Mouse (Mus musculus) cerebellum, adult 9-10 months (tissue): ENCODE results near the gene Tbca.

Source experiments
- DNase-seq: peaks from one replicate; pipeline ENCODE4 v3.0.0; 2022

Tbca gene

DNA sequence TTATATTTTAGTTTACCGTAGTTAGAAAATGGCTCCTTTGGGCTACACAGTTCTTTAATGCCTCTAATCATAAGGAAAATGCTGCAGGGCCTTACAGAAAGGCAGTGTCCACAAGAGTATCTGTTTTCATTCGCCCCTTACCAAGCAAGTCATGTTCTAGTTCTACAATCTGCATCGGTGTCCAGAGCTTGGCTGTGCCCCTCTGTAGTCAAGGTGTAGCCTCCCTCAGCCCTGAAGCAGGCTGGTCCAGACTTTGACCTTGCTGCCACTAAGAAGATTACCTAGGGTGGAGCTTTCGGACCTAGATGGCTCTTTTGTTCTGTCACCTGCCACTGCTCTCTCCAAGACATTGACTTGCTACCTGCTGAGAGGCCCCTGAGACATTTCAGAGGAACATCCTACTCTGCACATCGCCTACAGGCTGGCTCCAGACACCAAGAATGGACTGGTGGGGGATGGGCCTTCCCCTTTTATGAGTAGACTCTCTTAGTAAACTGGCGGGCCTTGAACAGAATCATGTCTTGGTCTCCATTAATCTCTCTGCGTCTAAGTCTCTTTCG, 69.4 kb downstream of the Tbca start:
- DNase-seq: no peak

DNA sequence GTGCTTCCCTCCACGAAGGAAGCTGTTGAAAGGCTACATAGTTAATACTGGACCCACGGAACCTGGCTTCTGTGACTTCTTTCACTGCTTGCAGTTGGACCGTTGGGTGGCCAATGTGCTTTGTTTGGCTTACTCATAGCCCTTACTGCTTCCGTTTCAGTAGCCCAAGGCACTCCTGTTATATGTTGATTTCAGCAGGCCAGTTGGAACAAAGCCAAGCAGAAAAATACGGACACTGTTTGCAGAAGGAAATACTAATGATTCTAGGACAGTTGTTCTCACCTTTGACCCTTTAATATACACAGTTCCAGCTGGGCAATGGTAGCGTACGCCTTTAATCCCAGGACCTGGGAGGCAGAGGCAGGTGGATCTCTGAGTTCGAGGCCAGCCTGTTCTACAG, 70.5 kb downstream of the Tbca start:
- DNase-seq: no peak

DNA sequence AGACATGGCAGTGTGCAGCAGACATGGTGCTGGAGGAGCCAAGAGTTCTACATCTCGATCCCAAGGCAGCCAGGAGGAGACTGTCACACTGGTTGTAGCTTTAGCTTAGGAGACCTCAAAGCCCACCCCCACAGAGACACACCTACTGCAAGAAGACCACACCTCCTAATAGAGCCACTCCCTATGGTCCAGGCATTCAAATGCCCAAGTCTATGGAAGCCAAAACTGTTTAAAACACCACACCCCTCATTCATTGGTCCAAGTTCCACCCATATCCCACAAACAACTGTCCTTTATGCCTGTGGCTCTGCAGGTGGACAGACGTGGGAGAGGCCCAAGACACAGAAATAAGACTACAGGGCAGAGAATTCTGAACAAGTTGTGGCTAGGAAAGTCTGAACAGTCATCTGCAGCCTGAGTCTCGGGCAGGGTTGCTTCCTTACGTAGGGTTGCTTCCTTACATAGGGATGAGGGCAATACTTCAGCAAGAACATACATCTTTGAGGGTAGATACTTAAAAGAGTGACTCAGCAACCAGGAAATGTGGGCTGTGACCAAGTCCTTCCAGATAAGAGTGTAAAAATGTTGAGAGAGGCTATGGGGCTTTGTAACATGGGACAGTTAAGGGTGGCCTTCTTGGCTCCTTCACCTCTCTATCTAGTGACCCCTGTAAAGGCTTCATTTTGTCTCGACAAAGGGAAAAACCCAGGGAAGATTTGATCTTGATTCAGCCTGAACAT, 74.0 kb downstream of the Tbca start:
- DNase-seq: no peak

DNA sequence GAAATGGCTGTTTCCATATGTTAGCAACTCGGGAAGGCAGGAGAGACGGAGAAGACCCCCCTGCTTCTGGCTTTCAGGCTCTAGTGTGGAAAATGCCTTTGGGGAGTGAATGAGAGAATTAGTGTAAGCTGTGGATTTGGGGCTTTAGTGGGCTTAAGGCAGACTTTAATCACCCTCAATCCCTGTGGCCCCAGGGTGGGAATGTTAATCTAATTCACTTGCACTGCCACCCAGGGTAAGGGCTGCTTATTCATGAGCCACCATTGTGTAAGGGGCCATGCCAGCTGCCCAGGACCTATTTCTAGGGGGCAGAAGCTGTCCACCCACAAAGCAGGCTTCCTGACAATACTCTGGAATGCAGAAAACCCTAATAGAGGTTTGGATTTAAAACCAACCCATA, 78.2 kb downstream of the Tbca start:
- DNase-seq: no peak

DNA sequence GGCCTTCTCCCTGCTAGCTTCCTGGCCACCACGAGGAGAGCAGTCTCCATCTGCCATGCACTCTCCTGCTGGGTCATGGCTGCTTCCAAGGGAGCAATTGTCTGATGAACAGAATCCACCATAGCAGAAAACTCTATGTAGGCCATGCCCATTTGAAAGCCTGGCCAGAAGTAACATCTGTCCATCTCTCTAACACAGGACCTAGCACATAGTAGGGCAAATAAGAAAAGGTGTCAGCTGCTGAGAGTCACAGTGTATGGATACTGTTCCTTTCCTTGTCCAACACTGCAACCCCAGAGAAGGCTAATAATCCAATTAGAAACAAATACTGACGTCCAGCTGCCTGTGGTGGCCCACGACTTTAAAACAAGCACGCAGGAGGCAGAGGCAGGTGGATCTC, 79.1 kb downstream of the Tbca start:
- no peak for DNase-seq

DNA sequence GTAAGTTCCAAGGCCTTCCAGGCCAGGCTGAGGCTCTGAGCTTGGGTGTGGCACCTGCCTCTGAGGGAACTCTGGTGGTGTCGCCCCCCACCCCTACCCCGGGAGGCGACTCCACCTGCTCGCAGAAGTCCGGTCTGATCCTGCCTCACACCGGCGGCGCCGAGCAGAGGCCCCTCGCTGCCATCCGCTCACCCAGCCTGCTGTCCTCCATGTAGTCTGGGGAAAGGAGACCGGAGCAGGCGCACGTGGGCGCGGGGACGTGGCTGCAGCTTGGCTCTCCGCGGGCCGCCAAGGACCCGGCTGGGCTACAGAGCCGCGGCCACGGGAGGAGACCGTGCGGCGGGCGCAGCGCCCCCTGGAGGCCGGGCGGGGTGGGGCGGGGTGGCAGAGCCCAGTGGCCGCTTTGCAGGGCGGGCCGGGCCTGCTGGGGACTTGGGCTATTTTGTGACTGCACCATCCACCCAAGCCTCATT, 79.8 kb downstream of the Tbca start:
- no peak for DNase-seq

DNA sequence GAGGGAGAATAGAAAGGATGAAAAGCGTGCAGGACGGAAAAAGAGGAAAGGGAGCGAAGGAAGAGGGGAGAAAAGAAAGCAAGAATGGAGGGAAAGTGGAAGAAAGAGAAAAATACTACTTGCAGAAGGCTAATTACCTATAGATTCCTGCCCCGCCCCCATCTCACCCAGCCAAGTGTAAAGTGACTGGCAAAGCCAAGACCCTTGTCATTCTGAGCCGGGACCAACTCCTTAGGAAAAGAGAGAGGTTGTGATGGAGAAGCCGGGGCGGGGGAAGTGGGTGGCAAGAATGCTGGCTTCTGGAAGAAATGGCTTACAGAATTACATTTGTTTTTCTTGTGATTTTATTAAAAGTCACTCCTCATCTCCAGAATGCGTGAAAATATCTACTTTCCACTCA, 80.8 kb downstream of the Tbca start:
- DNase-seq: no peak

DNA sequence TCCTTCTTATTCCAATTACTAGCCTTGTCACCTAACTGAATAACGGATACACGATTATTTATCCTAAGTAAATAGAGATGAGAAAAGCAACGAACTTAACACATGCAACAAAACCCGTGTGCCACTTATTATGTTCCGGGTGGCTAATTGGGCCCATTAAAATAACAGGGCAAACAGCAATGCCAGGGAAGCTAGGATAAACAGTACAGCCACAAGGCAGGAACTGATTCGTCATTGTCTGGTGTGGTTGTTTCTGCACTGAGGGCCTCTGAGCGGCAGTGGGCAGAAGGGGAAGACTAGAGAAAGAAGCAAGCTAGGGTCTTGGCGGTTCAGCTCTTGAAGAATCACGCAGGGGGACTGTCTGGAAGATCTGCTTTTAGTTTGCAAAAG, 81.4 kb downstream of the Tbca start:
- no peak for DNase-seq

DNA sequence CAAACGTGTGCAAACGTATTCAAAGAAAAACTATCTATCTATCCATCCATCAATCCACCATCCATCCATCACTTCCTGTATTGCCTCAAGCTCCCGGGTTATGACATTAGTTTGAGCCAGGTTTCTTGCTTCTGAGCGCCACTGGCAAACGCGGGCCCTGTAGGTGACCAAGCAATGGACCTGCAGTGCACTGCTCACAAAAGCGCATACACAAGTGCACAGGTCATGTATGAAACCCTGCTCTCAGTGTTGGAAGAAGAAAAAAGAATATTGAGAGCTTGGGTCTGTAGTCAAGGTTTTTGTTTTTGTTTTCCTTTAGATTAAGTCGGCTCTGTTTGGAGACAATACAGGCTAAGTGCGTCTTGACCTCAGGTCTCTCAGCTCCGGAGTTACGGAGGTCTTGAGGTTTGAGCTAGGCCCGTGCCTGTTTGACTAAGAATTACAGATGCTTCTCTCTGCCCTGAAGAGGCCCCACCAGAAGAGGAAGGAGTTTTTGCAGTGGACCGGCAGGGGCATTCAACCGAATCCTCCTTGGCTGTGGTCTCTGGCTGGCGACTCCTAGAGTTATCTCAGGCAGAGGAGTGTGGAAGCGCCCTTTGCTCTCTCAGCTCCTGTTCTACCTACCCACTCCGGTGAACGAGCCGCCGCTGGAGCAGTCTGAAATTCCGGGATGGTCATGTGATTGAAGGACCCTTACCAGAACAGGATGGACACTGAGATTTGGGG, 81.9 kb downstream of the Tbca start:
- DNase-seq: no peak

DNA sequence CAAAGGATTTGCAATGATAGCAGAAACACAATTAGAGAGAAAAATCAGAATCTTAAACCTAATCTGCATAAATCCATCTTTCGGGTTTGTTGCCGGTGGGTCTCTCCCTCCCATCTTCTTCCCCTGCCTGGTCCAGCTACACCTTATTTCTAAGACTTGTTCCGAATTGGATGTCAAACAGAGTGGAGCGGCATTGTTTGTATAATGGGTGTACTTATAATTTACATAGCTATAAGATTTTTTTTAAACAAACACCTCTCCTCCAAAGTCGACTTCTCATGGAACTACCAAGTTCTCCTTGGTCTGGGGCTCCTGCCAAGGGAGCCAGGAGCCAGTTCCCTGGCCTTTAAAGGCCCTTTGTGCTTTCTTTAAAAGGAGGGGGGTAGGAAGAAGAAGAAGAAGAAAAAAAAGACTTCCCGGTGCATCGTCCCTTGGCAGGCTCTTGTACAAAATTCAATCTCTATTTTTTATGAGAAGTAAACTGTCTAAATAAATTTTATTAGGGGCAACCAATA, 83.2 kb downstream of the Tbca start:
- DNase-seq: no peak

DNA sequence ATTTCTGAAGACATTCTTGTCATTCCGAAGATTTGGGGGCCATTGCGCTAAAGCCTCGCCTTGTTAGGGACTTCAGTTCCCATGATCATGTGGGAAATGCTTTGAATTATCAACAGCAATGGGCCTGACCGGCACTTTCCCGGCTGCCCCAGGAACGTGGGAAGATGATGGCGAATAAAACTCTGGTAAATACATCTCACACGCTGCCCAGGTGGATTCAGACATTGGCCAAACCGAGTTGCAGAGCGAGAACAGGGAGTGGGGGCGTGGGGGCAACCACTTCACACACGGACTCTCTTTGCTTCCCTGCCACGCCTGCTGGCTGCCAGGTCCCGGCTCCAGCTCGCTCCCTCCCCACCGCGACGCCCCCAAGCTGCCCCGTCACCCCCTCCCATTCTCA, 83.7 kb downstream of the Tbca start:
- no peak for DNase-seq

DNA sequence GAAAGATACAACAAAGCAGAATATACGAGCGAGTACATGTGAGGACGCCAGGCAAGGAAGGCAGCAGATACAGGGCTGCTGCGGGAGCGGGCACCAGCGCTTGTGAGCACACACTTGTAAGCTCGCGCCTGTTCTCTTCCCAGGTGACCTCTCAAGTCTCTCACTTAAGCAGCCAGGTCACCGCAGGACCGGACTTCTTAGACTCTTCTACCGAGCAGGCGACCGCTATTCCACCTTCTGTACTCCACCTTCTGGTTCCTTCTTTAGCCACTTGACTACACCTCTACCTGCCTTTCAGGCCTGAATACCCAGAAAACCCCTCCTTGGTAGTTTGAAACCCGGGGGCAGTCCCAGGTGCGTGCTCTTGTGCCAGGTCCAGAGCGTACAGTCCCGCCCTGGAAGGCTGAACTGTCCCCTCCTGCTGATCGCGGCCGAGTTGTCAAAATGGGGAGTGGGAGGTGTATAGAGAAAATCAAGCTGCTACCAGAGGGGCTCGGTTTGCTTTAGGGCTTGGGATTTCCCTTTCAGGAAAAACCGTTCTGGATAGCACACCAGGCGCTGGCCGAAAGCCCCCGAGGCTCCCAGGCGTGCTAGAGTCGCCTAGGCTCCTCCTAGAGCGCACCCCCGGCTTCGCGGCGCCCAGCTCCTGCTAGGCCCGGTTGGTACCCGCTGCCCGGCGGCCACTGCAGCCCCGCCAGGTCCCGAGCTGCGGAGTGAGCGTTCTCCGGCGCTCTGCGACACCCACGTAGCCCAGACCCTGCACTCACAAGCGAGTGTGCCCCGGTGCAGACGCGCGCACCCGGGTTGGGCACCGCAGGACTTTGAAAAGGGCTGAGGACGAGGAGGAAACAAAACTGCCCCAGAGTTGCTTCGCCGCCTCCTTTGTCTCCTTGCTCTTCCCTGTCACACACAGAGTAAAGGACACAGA, 84.7 kb downstream of the Tbca start:
- DNase-seq: no peak

DNA sequence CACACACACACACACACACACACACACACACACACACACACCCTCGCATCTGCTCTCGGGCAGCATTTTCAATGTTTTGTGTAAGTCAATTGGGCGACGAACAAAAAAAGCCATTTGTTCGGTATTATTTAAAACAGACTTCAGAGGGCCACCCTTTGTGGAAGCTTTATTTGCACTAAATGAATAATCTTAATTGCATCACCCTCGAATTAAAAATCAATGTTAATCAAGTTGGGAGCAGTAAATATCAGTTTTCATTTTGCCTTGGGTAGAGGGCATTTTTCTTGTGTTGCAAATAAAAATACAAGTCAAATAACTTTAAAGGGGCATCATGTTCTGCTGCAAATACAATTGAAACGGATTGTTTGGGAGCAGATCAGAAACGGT, 85.3 kb downstream of the Tbca start:
- DNase-seq: no peak

DNA sequence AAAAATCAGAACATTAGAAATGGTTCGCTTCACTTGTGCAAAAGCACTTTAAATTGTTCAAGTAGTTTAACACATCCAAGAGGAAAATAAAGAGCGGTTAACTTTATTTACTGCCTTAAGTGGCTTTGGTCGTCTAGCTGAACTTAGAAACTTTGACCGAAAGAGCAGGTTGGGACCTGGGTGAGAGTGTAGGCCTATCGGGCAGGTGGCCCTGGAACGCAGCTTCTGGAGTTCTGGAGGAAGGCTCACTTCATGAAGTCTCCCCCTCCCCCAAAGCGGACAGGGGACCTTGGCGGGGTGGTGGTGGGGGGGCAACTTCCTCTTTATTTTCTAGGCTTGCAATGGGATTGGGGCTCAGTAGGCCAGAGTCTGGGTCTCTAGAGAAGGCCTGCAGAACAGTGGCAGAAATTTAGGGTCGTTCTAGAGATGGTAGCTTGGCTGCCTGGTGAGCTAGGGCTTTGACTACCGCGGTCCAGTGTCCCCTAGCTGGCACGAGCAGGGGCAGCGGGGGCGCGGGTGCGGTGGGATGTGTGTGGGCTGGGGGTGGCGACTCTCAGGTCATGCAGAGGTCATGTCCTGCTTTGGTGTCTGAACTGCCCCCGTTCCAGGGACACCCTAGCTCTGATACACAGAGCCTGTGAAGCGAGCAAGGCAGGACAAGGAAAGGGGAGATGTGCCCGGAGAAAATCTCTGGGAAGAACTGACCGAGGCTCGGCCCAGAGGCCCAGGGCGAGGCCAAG, 86.1 kb downstream of the Tbca start:
- no peak for DNase-seq

DNA sequence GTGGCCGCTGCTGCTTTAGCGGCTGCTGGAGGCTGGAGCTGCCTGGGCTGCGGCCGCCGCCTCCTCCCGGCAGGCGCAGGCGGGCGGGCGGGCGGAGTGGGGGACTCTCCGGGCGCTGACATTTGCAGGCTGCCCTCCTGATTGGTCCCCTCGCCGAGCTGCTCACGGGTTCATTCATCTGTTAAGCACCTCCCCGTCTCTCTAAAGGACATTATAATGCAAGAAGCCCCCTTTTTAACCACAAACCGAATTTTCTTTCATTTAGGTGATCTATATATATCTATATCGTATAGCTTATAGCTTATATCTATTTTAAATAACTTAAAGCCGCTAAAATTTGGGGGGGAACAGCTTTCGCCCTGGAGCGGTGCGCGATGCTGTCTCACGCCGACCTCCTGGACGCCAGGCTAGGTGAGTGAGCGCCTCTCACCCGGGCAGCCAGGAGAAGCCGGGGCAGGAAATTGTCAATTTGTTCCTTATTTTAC, 86.7 kb downstream of the Tbca start, which contains the start of gene Otp:
Otp (plus strand) TSS at position 207 of the 485 bp plus-strand sequence.
- DNase-seq: no peak

DNA sequence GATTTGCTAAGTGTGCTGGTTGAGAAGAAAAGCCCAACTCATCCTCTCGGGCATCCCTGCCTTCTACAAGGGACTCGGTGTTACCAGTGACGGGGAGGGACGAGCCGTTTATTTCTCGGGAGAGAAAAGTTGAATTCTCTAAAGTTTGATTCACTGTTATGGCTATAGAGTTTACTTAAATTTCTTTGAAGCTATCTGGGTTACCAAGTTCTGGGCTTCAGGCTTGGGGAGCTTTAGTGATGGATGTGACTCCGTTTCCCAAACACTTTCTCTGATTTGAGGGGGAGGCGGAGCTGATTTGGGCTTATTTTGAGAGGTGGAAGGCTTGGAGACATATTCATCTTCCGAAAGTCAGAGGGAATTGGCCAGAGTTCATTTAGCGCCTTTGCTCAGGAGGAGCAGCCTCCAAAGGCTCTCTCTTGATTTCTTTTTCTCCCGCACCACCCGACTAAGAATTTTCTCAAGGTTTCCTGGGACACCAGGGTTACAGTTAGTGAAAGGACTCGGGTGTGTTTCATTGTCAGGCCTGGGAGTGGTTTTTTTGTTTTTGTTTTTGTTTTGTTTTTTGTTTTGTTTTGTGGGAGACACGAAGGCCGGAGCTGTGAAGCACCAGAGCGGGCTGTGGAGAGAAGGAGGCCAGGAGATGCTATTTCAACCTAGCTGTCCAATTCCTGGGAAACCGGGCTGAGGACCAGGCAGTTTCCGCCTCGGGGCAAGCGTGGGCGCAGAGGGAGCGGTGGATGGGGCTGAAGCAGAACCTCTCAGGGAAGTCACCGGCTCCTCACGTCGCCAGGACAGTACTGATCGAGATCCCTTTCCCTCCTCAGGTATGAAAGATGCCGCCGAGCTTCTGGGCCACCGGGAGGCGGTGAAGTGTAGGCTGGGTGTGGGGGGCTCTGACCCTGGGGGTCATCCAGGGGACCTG, 87.8 kb downstream of the Tbca start:
- DNase-seq: no peak

DNA sequence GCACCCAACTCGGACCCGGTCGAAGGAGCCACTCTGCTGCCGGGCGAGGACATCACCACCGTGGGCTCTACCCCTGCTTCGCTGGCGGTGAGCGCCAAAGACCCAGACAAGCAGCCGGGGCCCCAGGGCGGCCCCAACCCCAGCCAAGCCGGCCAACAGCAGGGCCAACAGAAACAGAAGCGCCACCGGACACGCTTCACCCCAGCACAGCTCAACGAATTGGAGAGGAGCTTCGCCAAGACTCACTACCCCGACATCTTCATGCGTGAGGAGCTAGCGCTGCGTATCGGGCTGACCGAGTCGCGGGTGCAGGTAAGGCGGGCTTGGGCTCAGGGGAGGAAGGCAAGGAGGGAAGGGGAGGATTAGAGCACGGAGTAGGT, 88.5 kb downstream of the Tbca start:
- no peak for DNase-seq

DNA sequence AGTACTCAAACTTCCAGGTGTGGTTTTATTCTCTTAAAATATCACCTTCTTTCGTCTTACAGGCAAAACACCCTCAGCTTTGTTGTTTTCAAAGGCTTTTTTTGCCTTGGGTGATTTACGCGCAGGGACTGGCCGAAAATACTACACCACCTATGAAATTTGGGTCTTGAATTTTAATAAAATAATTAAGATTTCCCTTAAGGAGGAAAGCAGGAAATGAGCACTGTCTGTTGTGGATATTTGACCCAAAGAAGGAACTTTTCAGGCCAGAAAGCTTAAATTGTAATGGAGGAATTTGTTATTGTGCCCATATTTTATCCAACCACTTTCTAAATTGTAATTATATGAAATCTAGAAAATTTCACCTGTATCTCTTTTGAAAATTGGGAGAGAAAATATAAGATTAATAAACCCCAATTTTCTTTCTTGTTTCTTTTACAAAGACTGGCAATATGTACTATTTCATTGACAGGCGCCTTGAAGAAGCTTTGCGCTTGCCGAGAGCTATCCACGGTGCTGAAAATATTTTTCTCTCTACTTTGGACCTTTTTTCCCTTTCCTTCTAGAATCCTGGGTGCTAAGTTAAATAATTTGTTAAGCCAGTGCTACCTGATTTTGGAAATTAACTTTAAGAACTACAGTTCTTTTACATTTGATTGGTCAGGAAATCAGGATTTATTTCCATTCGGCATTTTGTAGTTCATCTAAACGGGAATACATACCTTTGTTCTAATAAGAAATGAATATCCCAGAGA, 89.5 kb downstream of the Tbca start:
- DNase-seq: no peak

DNA sequence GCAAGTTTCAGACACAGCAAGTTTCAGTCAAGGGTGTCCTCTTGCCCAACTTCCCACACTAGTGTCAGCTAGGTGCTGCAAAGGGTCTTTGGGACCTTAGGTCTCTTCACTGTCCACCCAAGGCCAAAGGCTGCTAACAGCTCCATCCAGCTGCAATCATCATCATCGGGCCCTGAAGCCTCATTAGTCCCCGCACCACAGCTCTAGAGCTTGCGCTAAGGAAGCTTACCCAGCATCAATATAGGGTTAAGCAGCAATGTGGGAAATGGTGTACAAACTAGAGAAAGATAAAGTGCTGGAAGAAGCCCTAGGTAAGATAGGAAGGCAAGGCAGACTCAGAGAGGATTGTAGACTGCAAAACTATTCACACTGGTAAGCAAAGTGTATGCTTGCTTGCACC, 92.5 kb downstream of the Tbca start:
- DNase-seq: no peak

DNA sequence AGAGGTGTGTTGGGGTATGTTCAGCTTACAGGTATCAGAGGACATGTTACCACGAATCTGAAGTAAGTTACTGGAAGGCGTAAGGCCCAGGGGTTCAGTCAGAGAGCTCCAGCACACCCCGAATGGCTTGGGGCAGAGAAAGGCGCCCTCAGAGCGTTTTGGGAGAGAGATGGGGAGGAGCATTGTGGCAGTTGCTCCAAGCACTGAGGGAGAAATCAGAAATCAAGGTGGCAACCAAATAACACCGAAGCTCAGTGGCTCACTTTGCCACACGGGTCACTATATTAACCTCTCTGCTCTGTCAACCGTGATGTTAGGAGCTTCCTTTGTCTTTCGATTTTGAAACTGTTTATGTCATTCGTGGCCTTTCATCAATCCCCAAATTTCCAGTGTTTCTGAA, 93.5 kb downstream of the Tbca start:
- no peak for DNase-seq
